Mouse (Mus musculus) heart, postnatal 0 days (tissue): ENCODE results near the gene Tmem243.

Experiments
- CTCF ChIP-seq: IDR thresholded peaks from 2 replicates; pipeline ENCODE4 v1.5.1; 2016; ENCODE audit warnings: antibody characterized with exemption, control low read depth, low read depth
- EP300 ChIP-seq: IDR thresholded peaks from 2 replicates; pipeline ENCODE4 v1.6.1; 2016; ENCODE audit warnings: antibody characterized with exemption, low read depth

GRCm38 (mm10) chr5:9100207-9100848, at the start of gene Tmem243:
- TF ChIP-seq CTCF (no peak), EP300 (no peak)
